In the genomic region with DNA sequence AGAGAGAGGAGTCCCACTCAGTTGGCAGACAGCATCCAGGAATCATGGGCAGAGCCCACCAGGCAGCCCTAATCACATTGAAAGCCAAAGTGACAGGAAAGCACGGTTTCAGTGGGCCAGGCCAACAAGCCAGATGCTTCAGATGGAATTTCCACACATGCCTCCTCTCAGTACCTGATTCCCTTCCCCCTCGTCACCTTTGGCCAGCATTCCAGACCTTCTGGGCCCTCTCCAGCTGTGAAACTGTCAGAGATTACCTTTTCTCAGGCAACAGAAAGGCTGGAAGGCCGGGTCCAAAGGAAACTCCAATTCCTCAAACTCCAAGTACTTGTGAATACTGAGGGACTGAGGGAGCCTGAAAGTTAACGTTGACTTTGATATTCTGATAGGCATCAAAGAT, we compare ENCODE assay signal across 12 mouse cellular contexts. TPM values are rescaled to one million over a fixed set of nuclear protein-coding genes. Genes with fewer than 3 reads are reported as not detected.
A peak's percentile ranks its signal among the peaks of the same experiment; 100 is the strongest.
DNase-seq lines count a peak whose midpoint lies in the region; ATAC-seq and TF ChIP-seq lines count a peak whose summit lies in the region.
"Had no signal": no experiment of that assay in that cellular context is flagged by ENCODE, and none has a peak within 500 bp of the region (broad histone marks: within the 10 kb centered on the region; RNA-seq: fewer than 3 reads in every experiment).

No protein-coding gene starts in this region.

- H3K36me3 ChIP-seq in liver, embryonic 15.5 days (replicated peaks): no peaks in the 10 kb centered on the region
- no peaks in the 10 kb centered on the region for H3K36me3 ChIP-seq in liver, embryonic 11.5 days (ENCODE audit: control insufficient read depth, insufficient read depth, low read length)
- no peaks in the 10 kb centered on the region for H3K36me3 ChIP-seq in hindbrain, postnatal 0 days (ENCODE audit: insufficient read depth, low read length)

- H3K4me1 ChIP-seq in liver, embryonic 15.5 days (replicated peaks): peaks cover 21% of the 10 kb centered on the region
- peaks cover 4% of the 10 kb centered on the region for H3K4me1 ChIP-seq in liver, embryonic 11.5 days (replicated peaks; ENCODE audit: control insufficient read depth, insufficient read depth, low read length)
- H3K4me1 ChIP-seq in hindbrain, postnatal 0 days (ENCODE audit: insufficient read depth, low read length): peaks cover 9% of the 10 kb centered on the region

- no peaks in the 10 kb centered on the region for H3K27me3 ChIP-seq in liver, embryonic 15.5 days
- no peaks in the 10 kb centered on the region for H3K27me3 ChIP-seq in liver, embryonic 11.5 days (replicated peaks; ENCODE audit: control insufficient read depth, insufficient read depth, low read length)
- no peaks in the 10 kb centered on the region for H3K27me3 ChIP-seq in hindbrain, postnatal 0 days (ENCODE audit: insufficient read depth, low read length)

- H3K9me3 ChIP-seq in liver, embryonic 15.5 days (replicated peaks): no peaks in the 10 kb centered on the region
- H3K9me3 ChIP-seq in liver, embryonic 11.5 days (ENCODE audit: control insufficient read depth, low read length): no peaks in the 10 kb centered on the region
- no peaks in the 10 kb centered on the region for H3K9me3 ChIP-seq in hindbrain, postnatal 0 days (ENCODE audit: low read length)

- no peak overlapping the region for H3K4me3 ChIP-seq in liver, embryonic 15.5 days (replicated peaks)
- H3K4me3 ChIP-seq in liver, embryonic 11.5 days (ENCODE audit: low read depth, low read length): no peak overlapping the region
- H3K4me3 ChIP-seq in hindbrain, postnatal 0 days (ENCODE audit: low read length): no peak overlapping the region

- peak; percentile 59 for DNase-seq in adrenal gland, postnatal 14 days
- no peak for DNase-seq in adrenal gland, postnatal 4 days (ENCODE audit: low spot score in 2 of 2)
- DNase-seq in liver, embryonic 11.5 days (ENCODE audit: low spot score): no peak
- peak; percentile 78 for DNase-seq in kidney, postnatal 14 days
- DNase-seq in yolk sac, embryonic 10.5 days (ENCODE audit: low spot score): peak; percentile 81
- no peak for DNase-seq in hindbrain, postnatal 0 days (ENCODE audit: low spot score)
- DNase-seq in thymus, postnatal 14 days: no peak
- DNase-seq: cerebellum, adult 9-11 months; layer of hippocampus, postnatal 36 days had no signal

- TF ChIP-seq CTCF in hindbrain, postnatal 0 days (IDR thresholded peaks at IDR 0.05; ENCODE audit: low read depth): no peak

- H3K4me2 ChIP-seq in liver, embryonic 15.5 days: no peak overlapping the region
- H3K4me2 ChIP-seq in liver, embryonic 11.5 days: no peak overlapping the region
- H3K4me2 ChIP-seq in hindbrain, postnatal 0 days (ENCODE audit: low read depth, low read length): no peak overlapping the region

- peak overlapping the region; percentile 30; the same call in 1 of the 2 replicates for H3K27ac ChIP-seq in liver, embryonic 15.5 days (replicated peaks)
- no peak overlapping the region for H3K27ac ChIP-seq in liver, embryonic 11.5 days (ENCODE audit: low read depth, low read length)
- no peak overlapping the region for H3K27ac ChIP-seq in hindbrain, postnatal 0 days
- H3K27ac ChIP-seq: macrophage had no signal

- WGBS in liver, embryonic 15.5 days (ENCODE audit: insufficient replicate concordance): 33% methylated on average over 4 of the region's 4 CpGs
- WGBS in liver, embryonic 11.5 days: 37% methylated on average over 4 of the region's 4 CpGs
- 60% methylated on average over 4 of the region's 4 CpGs for WGBS in hindbrain, postnatal 0 days

- ATAC-seq in liver, embryonic 15.5 days (ENCODE audit: insufficient read depth): no peak
- ATAC-seq in liver, embryonic 11.5 days (replicated peaks; ENCODE audit: low FRiP score): no peak
- no peak for ATAC-seq in hindbrain, postnatal 0 days

- no peak overlapping the region for H3K9ac ChIP-seq in liver, embryonic 15.5 days
- H3K9ac ChIP-seq in liver, embryonic 11.5 days (ENCODE audit: low read depth, low read length): no peak overlapping the region
- no peak overlapping the region for H3K9ac ChIP-seq in hindbrain, postnatal 0 days (replicated peaks; ENCODE audit: low read length)

RNA-seq across cellular contexts. Expression of gene Fermt2, which starts 19.1 kb away (rescaled TPM):
- total RNA-seq in adrenal gland, postnatal 14 days (2021): 140 and 148 TPM in 2 replicates
- 100 to 1,000 TPM; 132 to 136 TPM for total RNA-seq in adrenal gland, postnatal 4 days (2021)
- 31.1 and 32.9 TPM in 2 replicates for polyA plus RNA-seq in liver, embryonic 15.5 days (2015; fragmentation: Nextera tagmentation; extraction: Ambion mirVana)
- 57.6 and 61.9 TPM in 2 replicates for polyA plus RNA-seq in liver, embryonic 11.5 days (2014; fragmentation: Nextera tagmentation; extraction: Ambion mirVana)
- total RNA-seq in hindbrain, postnatal 0 days (2014; rRNA removed): 30.0 and 31.6 TPM in 2 replicates
- 76.4 and 89.4 TPM in 2 replicates for polyA plus RNA-seq in hindbrain, postnatal 0 days (2015; fragmentation: Nextera tagmentation; extraction: Ambion mirVana)
- total RNA-seq: MEL had no signal
- polyA plus RNA-seq: macrophage had no signal

Comparison
In these comparisons a context has a peak if more than half of its experiments do, and no peak if none do; other contexts are left out.
1. DNase-seq: peak in adrenal gland, postnatal 14 days (single experiment), kidney, postnatal 14 days (single experiment) and yolk sac, embryonic 10.5 days (single experiment); none in adrenal gland, postnatal 4 days (0 of 2), liver, embryonic 11.5 days (single experiment), hindbrain, postnatal 0 days (single experiment) and thymus, postnatal 14 days (single experiment).